9 mouse cellular contexts compared by ENCODE assay signal in the genomic region with DNA sequence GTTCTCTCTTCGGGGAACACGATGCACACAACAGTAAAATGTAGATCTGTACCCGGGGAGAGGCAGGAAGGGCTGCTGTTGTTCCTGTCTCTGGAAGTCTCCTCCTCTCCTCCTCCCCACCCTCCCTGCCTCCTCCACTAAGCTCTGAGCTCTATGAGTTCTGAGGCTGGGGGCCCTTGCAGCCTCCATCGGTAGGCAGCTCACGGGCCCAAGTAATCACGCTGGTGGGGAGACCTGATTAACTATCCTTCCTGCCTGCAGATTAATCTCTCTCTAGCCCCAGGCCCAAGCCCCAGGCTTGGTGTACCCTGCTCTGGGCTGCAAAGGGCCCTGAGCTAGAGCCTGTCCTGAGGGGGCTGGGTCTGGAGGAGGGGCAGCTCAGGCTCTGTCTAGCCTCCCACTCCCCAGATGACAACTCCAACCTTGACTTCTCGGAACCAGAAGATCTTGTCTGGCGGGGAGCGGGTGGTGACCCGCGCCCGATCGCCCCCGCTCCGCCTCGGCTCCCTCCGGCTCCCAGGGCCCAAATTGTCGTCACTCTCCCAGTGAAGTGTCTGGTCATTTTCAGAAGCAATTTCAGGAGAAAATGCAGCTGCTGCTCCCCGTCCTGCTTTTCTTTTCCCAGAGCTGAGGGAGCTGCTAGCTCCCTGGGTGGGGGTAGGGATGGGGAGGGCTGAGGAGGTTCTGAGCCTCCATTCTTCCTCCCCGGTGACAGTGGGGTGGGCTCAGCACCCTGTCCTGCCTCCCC. TPM values are rescaled to one million over a fixed set of nuclear protein-coding genes. Genes with fewer than 3 reads are reported as not detected.
A peak's percentile ranks its signal among the peaks of the same experiment; 100 is the strongest.
DNase-seq lines count a peak whose midpoint lies in the region; ATAC-seq lines count a peak whose summit lies in the region.
"Had no signal": no experiment of that assay in that cellular context is flagged by ENCODE, and none has a peak within 500 bp of the region (broad histone marks: within the 10 kb centered on the region; RNA-seq: fewer than 3 reads in every experiment).

No protein-coding gene starts in this region.

- ATAC-seq in embryonic facial prominence, embryonic 15.5 days (ENCODE audit: insufficient number of reproducible peaks, low FRiP score, low TSS enrichment, low read depth) = no peak
- peak; percentile 70 for ATAC-seq in hindbrain, embryonic 11.5 days (ENCODE audit: low FRiP score)
- peak; percentile 67 for ATAC-seq in midbrain, embryonic 16.5 days

- peak; percentile 52 to 66 for DNase-seq in kidney, postnatal 4 days
- no peak for DNase-seq in kidney, adult 8-10 months
- DNase-seq in hindbrain, embryonic 11.5 days (ENCODE audit: low spot score) = peak; percentile 44
- DNase-seq in embryo, embryonic 10 days (ENCODE audit: low spot score) = no peak
- DNase-seq in adrenal gland, postnatal 4 days (ENCODE audit: low spot score in 2 of 2) = no peak
- no peak for DNase-seq in right cerebral cortex, postnatal 4 days
- DNase-seq: cerebellum, adult 2 months had no signal

- no peaks in the 10 kb centered on the region for H3K36me3 ChIP-seq in embryonic facial prominence, embryonic 15.5 days
- H3K36me3 ChIP-seq in hindbrain, embryonic 11.5 days (ENCODE audit: control insufficient read depth, insufficient read depth, low read length) = no peaks in the 10 kb centered on the region
- no peaks in the 10 kb centered on the region for H3K36me3 ChIP-seq in midbrain, embryonic 16.5 days (ENCODE audit: control insufficient read depth, insufficient read depth, low read length)

- 14% methylated on average over 20 of the region's 20 CpGs for WGBS in embryonic facial prominence, embryonic 15.5 days
- 13% methylated on average over 20 of the region's 20 CpGs for WGBS in hindbrain, embryonic 11.5 days
- WGBS in midbrain, embryonic 16.5 days = 7% methylated on average over 20 of the region's 20 CpGs

- no peak overlapping the region for H3K27ac ChIP-seq in embryonic facial prominence, embryonic 15.5 days (replicated peaks)
- H3K27ac ChIP-seq in hindbrain, embryonic 11.5 days (ENCODE audit: low read depth, low read length) = peak overlapping the region; percentile 30; the same call in 1 of the 2 replicates
- H3K27ac ChIP-seq in midbrain, embryonic 16.5 days (ENCODE audit: low read length) = peak overlapping the region; percentile 25; the same call in 1 of the 2 replicates

- peak overlapping the region; percentile 34 for H3K4me2 ChIP-seq in embryonic facial prominence, embryonic 15.5 days (replicated peaks)
- H3K4me2 ChIP-seq in hindbrain, embryonic 11.5 days (replicated peaks; ENCODE audit: low read depth, low read length) = peak overlapping the region; percentile 31
- H3K4me2 ChIP-seq in midbrain, embryonic 16.5 days (ENCODE audit: low read length) = peak overlapping the region; percentile 35

- no peaks in the 10 kb centered on the region for H3K9me3 ChIP-seq in embryonic facial prominence, embryonic 15.5 days (replicated peaks)
- no peaks in the 10 kb centered on the region for H3K9me3 ChIP-seq in hindbrain, embryonic 11.5 days (ENCODE audit: control insufficient read depth, low read length)
- no peaks in the 10 kb centered on the region for H3K9me3 ChIP-seq in midbrain, embryonic 16.5 days (replicated peaks; ENCODE audit: control insufficient read depth, low read length, poor library complexity, severe bottlenecking)

- peak overlapping the region; percentile 13 for H3K4me3 ChIP-seq in embryonic facial prominence, embryonic 15.5 days (replicated peaks)
- no peak overlapping the region for H3K4me3 ChIP-seq in hindbrain, embryonic 11.5 days (ENCODE audit: low read depth, low read length)
- H3K4me3 ChIP-seq in midbrain, embryonic 16.5 days (ENCODE audit: low read depth, low read length) = no peak overlapping the region

- H3K9ac ChIP-seq in embryonic facial prominence, embryonic 15.5 days = peak overlapping the region; percentile 15; the same call in 1 of the 2 replicates
- H3K9ac ChIP-seq in hindbrain, embryonic 11.5 days (ENCODE audit: low read depth, low read length) = peak overlapping the region; percentile 38
- 0 out of 2 replicates have a peak overlapping the region, but pooled peaks have one; percentile 35 for H3K9ac ChIP-seq in midbrain, embryonic 16.5 days (ENCODE audit: low read depth, low read length)

- H3K4me1 ChIP-seq in embryonic facial prominence, embryonic 15.5 days = peaks cover 17% of the 10 kb centered on the region
- peaks cover 15% of the 10 kb centered on the region for H3K4me1 ChIP-seq in hindbrain, embryonic 11.5 days (replicated peaks; ENCODE audit: control insufficient read depth, insufficient read depth, low read length)
- peaks cover 16% of the 10 kb centered on the region for H3K4me1 ChIP-seq in midbrain, embryonic 16.5 days (ENCODE audit: control insufficient read depth, insufficient read depth, low read length)

- peaks cover 19% of the 10 kb centered on the region; the same call in 1 of the 2 replicates for H3K27me3 ChIP-seq in embryonic facial prominence, embryonic 15.5 days
- H3K27me3 ChIP-seq in hindbrain, embryonic 11.5 days (ENCODE audit: control insufficient read depth, insufficient read depth, low read length) = no peaks in the 10 kb centered on the region
- no peaks in the 10 kb centered on the region for H3K27me3 ChIP-seq in midbrain, embryonic 16.5 days (ENCODE audit: control insufficient read depth, insufficient read depth, low read depth, low read length)

RNA-seq across cellular contexts. Expression of gene Tac2, which starts 2.4 kb away (rescaled TPM):
- 0.25 TPM in 1 of 2 replicates, not detected in the other for polyA plus RNA-seq in embryonic facial prominence, embryonic 15.5 days (2015; fragmentation: Nextera tagmentation; extraction: Ambion mirVana)
- not detected in 2 replicates for polyA plus RNA-seq in hindbrain, embryonic 11.5 days (2014; fragmentation: Nextera tagmentation; extraction: Ambion mirVana)
- polyA plus RNA-seq in midbrain, embryonic 16.5 days (2015; fragmentation: Nextera tagmentation; extraction: Ambion mirVana) = 0.34 and 1.2 TPM in 2 replicates
- total RNA-seq in adrenal gland, postnatal 4 days (2021) = under 1 TPM in 1 of 2 experiments, not detected in 1; 0.48 TPM

RNA-seq across cellular contexts. Expression of gene Myo1a, which starts 16.9 kb away (rescaled TPM):
- 0.49 and 0.57 TPM in 2 replicates for polyA plus RNA-seq in embryonic facial prominence, embryonic 15.5 days (2015; fragmentation: Nextera tagmentation; extraction: Ambion mirVana)
- 0.45 and 0.57 TPM in 2 replicates for polyA plus RNA-seq in hindbrain, embryonic 11.5 days (2014; fragmentation: Nextera tagmentation; extraction: Ambion mirVana)
- 0.60 and 0.93 TPM in 2 replicates for polyA plus RNA-seq in midbrain, embryonic 16.5 days (2015; fragmentation: Nextera tagmentation; extraction: Ambion mirVana)
- 1 to 10 TPM; 1.6 to 2.1 TPM for total RNA-seq in adrenal gland, postnatal 4 days (2021)

RNA-seq across cellular contexts. Expression of gene Zbtb39, which starts 17.5 kb away (rescaled TPM):
- polyA plus RNA-seq in embryonic facial prominence, embryonic 15.5 days (2015; fragmentation: Nextera tagmentation; extraction: Ambion mirVana) = 3.1 and 3.2 TPM in 2 replicates
- 7.2 and 9.3 TPM in 2 replicates for polyA plus RNA-seq in hindbrain, embryonic 11.5 days (2014; fragmentation: Nextera tagmentation; extraction: Ambion mirVana)
- 2.7 and 3.2 TPM in 2 replicates for polyA plus RNA-seq in midbrain, embryonic 16.5 days (2015; fragmentation: Nextera tagmentation; extraction: Ambion mirVana)
- 10 to 100 TPM; 16.2 to 17.4 TPM for total RNA-seq in adrenal gland, postnatal 4 days (2021)

RNA-seq across cellular contexts. Expression of gene Gpr182, which starts 29.7 kb away (rescaled TPM):
- 1.5 and 2.0 TPM in 2 replicates for polyA plus RNA-seq in embryonic facial prominence, embryonic 15.5 days (2015; fragmentation: Nextera tagmentation; extraction: Ambion mirVana)
- 0.25 and 0.63 TPM in 2 replicates for polyA plus RNA-seq in hindbrain, embryonic 11.5 days (2014; fragmentation: Nextera tagmentation; extraction: Ambion mirVana)
- polyA plus RNA-seq in midbrain, embryonic 16.5 days (2015; fragmentation: Nextera tagmentation; extraction: Ambion mirVana) = 1.1 and 1.7 TPM in 2 replicates
- 10 to 100 TPM; 13.7 to 17.4 TPM for total RNA-seq in adrenal gland, postnatal 4 days (2021)

RNA-seq across cellular contexts. Expression of gene Rdh1, which starts 37.7 kb away (rescaled TPM):
- polyA plus RNA-seq in embryonic facial prominence, embryonic 15.5 days (2015; fragmentation: Nextera tagmentation; extraction: Ambion mirVana) = 0.36 and 0.38 TPM in 2 replicates
- 0.05 TPM in 1 of 2 replicates, not detected in the other for polyA plus RNA-seq in hindbrain, embryonic 11.5 days (2014; fragmentation: Nextera tagmentation; extraction: Ambion mirVana)
- polyA plus RNA-seq in midbrain, embryonic 16.5 days (2015; fragmentation: Nextera tagmentation; extraction: Ambion mirVana) = not detected in 2 replicates
- total RNA-seq in adrenal gland, postnatal 4 days (2021) = 1 to 10 TPM; 1.3 to 1.9 TPM

Comparison
In these comparisons a context has a peak if more than half of its experiments do, and no peak if none do; other contexts are left out.
1. DNase-seq: peak in kidney, postnatal 4 days (2 of 2) and hindbrain, embryonic 11.5 days (single experiment); none in kidney, adult 8-10 months (0 of 2), embryo, embryonic 10 days (single experiment), adrenal gland, postnatal 4 days (0 of 2) and right cerebral cortex, postnatal 4 days (single experiment).
2. Peak in every context shown above with its lines, with median percentiles within 50 percentile points of each other: H3K4me2 ChIP-seq and H3K9ac ChIP-seq.